Mouse (Mus musculus): ENCODE results near the gene Spaar. TPM values are rescaled to one million over a fixed set of nuclear protein-coding genes. Genes with fewer than 3 reads are reported as not detected.

Gene Spaar
- total RNA-seq (2021), result 1 to 10 TPM in 1 of 2 experiments, under 1 TPM in 1; 0.61 to 1.1 TPM

DNA sequence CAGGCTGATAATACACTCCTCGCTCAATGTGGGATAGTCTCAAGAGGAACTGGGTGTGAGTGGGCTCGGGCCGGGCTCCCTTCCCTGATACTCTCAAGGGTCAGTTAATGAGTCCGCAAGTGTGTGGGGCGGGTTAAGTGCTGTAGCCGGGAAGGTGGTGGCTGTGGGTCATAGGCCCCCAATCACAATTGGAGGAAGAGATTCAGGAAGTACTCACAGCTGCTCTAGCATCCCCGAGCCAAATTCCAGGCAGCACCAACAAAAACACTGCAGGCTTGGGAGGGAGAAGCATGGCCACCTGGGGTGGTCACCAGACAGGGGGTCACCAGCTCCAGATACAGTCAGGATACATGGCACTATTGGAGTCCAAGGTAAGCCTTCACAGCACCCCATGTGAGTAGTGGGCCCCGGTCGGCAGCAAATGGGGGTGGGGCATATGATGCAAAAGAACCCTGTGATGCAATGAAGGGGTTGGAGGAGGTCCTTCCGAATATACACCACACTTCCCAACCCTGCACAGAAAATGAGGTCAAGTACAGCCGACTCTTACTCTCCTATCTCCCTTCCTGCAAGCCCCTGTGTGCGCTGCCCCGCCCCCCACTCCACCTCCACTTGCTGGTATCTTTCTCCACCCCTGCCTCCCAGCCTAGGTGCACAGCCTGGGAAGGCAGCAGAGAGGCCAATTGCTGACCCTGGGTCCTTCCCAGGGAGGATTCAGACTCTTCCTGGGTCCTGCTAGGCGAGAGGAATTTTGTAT is at the start of gene Spaar:
Spaar (plus strand) TSS at position 241 of the 757 bp plus-strand sequence.
- no peak for DNase-seq

DNA sequence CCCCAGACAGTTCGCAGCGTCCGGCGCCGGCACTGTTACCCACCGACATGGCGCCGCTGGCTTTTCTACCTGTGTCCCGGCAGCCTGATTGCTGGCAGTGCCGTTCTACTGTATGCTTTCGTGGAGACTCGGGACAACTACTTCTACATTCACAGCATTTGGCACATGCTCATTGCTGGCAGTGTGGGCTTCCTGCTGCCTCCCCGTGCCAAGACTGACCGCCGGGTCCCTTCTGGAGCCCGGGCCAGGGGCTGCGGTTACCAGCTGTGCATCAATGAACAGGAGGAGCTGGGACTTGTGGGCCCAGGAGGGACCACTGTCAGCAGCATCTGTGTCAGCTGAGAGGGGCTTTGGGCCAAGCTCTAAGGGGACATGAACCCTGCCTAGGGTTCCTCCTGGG is 39.8 kb upstream of the Spaar start:
- no peak for DNase-seq

DNA sequence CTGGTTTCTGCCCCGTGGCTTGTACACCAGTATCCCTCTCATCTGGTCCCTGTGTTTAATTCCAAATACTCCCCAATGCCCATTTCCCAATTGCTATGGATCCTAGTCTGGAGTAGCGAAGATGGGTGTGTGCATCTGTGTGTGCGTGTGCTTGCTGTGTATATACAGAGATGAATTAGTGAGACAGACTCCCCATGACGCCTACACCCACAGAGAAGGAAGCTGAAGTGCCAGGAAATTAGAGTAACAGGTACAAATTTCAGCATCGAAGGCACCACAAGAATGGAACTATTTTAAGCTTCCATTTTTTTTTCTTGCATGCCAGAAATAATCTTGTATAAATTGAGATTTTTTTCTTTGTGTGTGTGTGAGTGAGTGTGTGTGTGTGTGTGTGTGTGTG is 38.8 kb upstream of the Spaar start:
- no peak for DNase-seq

- DNase-seq, result no peak
Measured at GRCm38 (mm10) chr4:43693806-43694241, 36.0 kb upstream of the Spaar start.

GRCm38 (mm10) chr4:43694439-43695248 is 35.2 kb upstream of the Spaar start:
- no peak for DNase-seq

DNA sequence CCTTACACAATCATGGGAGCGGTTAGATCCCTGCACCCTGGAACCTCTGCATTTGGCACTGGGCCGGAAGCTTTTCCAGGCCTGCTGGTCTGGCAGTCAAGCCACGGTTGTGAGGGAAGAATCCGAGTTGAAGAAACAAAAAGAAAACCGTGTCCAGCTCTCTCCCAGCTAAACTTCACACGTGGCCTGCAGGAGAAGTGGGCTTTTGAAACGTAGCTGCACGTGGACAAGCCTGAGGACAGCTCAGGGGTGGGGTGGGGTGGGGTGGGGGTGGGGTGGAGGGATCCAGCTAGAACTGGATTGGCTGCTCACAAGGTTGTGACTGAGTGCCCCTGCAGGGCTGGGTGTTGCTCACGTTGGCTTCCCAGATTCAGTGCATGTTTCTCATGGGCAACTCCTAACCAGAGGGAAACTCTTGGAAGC is 34.6 kb upstream of the Spaar start:
- no peak for DNase-seq

DNA sequence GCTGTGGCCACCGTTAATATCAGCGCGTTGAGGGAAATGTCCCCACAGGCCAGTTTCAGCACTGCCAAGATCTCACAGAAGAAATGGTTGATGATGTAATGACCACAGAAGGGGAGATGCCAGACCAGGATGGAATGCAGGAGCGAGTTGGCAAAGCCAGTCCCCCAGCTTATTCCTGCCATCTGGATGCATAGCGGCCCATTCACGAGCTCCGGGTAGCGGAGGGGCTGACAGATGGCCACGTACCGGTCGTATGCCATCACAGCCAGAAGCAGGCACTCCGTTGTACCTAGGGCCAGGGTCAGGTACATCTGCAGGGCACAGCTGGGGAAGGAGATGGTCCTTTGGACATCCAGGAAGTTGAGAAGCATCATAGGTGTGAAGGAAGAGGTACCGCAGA is 33.3 kb upstream of the Spaar start:
- no peak for DNase-seq

GRCm38 (mm10) chr4:43700707-43701106 is 29.1 kb upstream of the Spaar start, which contains the start of gene Olfr70:
Olfr70 (minus strand) TSS chr4:43700807.
- DNase-seq, result no peak

GRCm38 (mm10) chr4:43703439-43703838 is 26.4 kb upstream of the Spaar start:
- no peak for DNase-seq

GRCm38 (mm10) chr4:43703851-43704250 is 26.0 kb upstream of the Spaar start:
- no peak for DNase-seq

DNA sequence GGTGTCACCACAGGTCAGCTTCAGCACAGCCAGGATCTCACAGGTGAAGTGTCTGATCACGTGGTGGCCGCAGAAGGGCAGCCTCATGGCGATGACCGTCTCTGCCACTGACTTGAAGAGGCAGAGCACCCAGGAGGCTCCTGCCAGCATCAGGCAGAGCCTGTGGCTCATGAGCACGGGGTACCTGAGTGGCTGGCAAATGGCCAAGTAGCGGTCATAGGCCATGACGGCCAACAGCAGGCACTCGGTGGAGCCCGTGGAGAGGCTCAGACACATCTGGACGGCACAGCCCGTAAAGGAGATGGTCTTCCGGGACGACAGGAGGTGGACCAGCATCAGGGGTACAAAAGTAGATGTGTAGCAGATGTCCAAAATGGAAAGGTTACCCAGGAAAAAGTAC is 23.8 kb upstream of the Spaar start:
- no peak for DNase-seq

DNA sequence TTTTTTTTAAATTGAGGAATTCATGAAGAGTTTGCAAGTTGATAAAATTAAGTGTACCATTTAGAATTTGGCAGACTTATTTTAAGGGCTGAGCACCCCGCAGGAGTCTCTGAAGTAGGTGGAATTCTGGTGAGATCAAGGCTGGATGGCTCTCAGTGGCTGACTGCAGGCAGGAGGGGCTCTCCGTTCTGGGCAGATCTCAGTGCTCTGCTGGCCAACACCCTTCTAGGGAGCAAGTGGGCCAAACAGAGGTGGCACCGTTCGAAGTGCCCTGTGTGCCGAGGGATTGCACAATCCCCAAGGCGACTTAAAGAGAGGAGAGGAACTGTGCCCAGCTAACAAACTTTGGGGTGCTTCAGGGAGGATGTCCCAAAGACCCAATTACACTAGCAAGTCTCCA is 20.0 kb upstream of the Spaar start, which contains the start of gene Olfr71:
Olfr71 (minus strand) TSS at position 387 of the 400 bp plus-strand sequence.
- no peak for DNase-seq

GRCm38 (mm10) chr4:43711821-43712220 is 18.0 kb upstream of the Spaar start:
- DNase-seq, result peak; percentile 65 to 74

DNA sequence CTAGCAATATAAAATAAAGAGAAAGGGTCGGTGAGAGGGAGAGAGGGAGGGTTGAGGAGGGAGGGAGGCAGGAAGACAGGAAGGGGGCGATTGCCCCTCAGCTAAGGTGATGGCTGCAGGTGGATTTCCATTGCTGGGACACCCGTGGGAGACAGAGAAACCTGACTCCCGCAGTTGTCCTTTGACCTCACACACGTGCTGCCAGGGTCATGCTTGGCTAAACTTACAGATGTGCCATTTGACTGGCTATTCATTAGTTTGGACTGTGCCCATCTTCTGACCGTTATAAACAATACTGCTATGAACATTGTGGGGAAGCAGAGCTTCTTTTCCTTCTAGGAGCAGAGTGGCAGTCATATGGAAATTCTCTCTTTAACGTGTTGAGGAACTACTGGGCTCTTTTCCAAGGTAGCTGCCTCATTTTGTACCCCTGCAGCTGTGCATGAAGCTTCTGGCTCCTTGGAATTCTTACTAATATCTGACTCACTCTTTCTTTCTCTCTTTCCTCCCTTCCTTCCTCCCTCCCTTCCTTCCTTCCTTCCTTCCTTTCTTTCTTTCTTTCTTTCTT is 16.1 kb upstream of the Spaar start:
- DNase-seq, result no peak

DNA sequence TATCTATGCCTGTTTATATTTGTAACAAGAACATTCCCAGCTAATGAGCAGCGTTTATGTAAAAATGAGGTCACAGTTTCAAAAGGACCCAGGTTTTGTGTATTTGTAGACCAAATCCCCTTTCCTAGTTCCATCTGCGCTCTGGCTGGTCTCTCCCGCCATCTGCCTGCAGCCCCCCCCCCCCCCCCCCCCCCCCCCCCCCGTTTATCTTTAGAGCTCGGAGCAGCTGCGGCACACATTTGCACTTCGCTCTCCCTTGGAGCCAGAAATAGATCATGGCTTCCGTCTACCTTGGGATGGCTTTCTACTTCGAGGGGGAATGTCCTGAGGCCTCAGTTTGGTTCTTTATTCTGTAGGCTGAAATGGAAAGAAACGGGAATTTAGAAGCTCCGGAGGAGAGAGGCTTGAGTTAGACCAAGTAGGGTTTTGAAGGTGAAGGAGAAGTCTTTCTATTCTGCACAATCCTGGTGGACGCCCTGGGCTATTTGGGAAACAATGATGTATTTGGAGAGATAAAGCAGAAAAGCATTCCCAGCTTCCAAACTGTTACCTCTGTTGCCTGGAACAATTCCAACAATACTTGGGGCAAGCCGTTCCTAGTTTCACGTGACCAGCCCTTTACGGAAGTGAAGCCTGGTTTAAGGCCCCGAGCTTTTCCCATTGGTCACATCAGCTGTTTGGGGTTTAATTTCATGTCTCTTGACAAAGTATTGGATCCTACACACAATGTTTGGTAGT is 9.2 kb upstream of the Spaar start:
- DNase-seq, result no peak

DNA sequence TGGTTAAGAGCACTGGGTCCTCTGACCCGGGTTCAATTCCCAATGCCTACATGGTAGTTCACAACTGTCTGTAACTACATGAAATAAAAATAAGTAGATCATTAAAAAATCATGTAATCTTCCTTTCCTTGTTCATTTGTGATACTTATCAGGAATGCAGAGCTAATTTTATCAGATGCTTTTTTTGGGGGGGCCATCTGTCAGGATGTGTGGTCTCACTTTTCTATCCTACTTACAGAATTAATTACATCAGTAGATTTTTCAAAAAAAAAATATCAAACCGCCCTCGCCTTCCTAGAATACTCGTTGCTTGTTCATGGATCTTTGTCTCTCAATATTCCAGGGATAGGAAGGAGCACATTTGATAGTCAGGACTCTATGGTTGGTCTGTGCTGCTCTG is 7.6 kb upstream of the Spaar start:
- DNase-seq, result no peak

DNA sequence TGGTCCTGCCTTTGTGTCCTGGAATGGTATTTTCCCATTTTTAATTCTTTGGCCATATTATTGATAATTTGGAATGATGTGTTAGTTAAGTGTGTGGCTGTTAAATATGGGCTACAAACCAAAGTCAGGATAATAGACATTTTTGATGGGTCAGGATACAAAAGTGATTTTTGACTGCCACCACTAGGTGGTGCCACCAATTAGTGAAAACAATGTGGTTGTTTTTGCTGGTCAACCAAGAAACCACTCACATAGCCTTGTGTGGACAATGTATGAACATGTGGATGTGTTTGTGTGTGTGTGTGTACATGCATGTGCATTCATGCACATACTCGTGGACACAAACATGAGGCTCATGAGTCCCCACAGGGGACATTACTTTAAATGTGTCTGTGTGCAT is 5.1 kb upstream of the Spaar start:
- DNase-seq, result no peak

GRCm38 (mm10) chr4:43726228-43726993 is 3.4 kb upstream of the Spaar start:
- no peak for DNase-seq

DNA sequence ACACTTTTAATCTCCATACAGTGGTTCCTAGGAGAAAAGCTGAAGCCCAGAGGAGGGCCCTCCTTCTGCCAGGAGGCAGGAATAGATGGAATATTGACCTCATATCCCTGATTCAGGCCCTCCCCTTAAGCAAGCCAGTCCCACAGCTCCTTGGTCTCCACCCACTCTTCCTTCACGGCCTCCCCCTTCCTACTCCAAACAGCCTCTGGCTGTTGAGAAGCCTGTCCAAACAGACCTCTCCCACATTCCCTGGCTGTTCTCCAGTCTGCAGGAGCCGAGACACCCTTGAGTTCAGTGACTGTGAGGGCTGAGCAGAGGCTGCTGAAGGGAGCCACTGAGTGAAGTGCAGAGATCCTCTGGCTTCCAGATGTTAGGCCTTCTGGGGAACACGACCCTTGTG is 2.8 kb upstream of the Spaar start, which contains the start of gene Hrct1:
Hrct1 (plus strand) TSS at position 194 of the 400 bp plus-strand sequence.
- DNase-seq, result no peak

DNA sequence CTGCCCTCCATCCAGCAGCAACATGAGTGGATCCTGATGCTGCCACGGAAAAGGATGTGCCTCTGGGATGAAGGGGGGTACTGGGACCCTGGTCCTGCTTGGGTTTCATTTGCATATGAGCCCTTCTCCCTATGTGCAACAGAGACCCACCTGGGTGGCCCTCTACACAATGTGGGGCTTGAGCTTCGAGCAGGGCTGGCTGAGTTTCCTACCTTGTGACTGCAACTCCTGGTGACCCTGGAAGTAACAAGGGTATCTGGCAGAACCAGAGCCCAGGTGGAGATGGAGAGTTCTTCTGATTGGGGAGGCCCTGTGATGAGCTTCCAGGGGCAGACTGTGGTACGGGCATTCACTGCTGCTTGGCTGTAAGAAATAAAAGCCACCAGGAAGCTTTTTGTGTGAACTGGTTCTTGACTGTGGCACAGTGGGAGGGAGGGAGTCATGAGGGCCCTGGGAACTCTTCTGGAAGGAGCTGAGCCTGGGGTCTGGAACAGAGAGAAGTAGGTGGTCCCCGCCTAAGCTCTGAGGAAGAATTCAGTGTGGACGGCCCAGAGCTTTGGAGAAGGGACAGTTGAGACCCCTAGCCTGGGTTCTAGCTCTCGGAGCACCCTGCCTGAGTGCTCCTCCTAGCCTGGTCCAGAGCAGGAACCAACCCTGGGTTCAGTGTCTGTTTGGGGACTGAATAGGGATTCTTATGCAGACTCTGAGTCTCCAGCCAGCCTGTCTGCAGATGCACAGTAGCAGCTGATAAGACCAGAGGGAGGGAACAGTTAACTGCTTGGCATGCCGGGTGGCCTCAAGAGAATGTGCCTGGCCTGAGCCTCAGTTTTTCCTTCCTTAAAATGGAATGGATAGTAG is 1.9 kb upstream of the Spaar start:
- DNase-seq, result no peak

DNA sequence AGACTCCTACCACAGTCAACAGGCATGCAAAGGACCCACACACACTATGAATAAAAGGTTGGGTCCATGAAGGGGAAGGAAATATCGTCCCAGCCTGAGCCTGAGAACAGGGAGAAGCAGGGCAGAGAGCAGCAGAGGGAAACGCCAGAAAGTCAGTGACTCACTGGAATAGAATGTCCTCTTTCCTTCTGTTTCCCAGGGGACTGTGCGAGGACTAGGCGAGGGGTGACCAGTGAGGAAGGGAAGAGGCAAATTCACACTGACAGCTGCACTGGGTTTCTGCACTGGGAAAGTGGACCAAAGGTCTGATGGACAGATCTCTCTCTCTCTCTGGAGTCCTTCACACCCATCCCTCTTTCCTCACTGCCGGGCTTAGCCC is 1.3 kb upstream of the Spaar start:
- DNase-seq, result no peak

Measured in layer of hippocampus, postnatal 36 days (tissue).